Mouse (Mus musculus) brain, embryonic 14.5 days (tissue): ENCODE measurements around the gene Fam13a.

Experiments used
- CTCF ChIP-seq: fragments of 200-500 bp; IDR thresholded peaks from 2 replicates; pipeline ENCODE4 v1.5.1; 2012; ENCODE audit warnings: inconsistent platforms, mild to moderate bottlenecking, moderate library complexity, borderline replicate concordance; ENCODE audit not compliant: insufficient read depth, insufficient read length; ENCODE audit errors: extremely low read depth
- POLR2A ChIP-seq: fragments of 200-500 bp; IDR thresholded peaks from 2 replicates; pipeline ENCODE4 v1.6.1; 2012; ENCODE audit warnings: mild to moderate bottlenecking, inconsistent platforms, borderline replicate concordance; ENCODE audit not compliant: poor library complexity, insufficient read depth, insufficient read length, severe bottlenecking; ENCODE audit errors: extremely low read depth

DNA sequence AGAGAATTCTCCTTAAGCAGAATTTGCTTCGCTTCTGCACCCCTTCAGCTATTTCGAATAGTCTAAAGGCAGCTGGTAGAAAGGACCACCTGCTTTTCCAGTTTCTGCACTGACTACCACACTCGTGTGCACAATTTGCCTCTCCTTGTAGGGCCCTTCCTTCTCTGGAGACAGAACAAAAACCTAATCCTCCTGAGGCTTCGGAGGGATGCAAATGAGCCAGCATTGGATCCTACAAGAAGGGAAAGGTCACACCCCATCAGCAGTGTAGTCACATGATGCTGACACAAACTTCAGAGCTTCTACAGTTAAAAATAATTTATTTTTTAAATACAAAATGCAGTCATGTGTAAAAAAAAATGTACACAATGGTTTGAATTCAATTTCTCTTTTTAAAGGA, 93.2 kb downstream of the Fam13a start:
- TF ChIP-seq CTCF: no peak
- no peak for TF ChIP-seq POLR2A
